Mouse (Mus musculus) heart, postnatal 36 days (tissue): Measurements from ENCODE around the gene Anp32e. TPM values are rescaled to one million over a fixed set of nuclear protein-coding genes. Genes with fewer than 3 reads are reported as not detected.

Source experiments
- DNase-seq, 2 experiments: peaks; one replicate each; pipeline ENCODE4 v3.0.0; 2021 to 2022
- intact Hi-C: fragments of 180-260 bp; cut with DNase I; formaldehyde crosslinking; loops from one replicate; pipeline ENCODE4 v1.15.1; 2025
- total RNA-seq, 2 experiments: library from RNA; stranded (reverse); gene quantifications; 2 replicates each; pipeline ENCODE4 v1.2.3; 2021

Anp32e gene
- total RNA-seq, 2 experiments from 2014 or later: 82.7 to 85.9 TPM

DNA sequence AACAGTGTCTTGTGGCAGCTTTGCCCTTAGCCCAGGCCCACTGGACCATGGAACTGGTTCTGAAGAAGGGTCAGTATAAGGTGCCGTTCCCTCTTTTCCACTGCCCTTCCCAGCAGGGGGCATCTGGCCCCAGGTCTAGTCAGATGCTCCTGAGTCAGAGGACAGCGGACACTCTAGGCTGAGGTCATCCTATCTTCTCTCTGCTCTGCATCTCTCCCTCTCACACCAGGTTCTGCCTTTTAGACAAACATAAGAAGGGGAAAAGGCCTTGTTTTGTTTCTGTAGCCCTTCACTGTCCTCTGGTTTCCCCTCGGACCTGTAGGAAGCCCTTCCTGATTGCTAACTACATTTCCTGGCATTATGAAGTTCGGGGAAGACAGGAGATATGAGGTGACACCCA is 64.8 kb downstream of the Anp32e start:
- DNase-seq: peak; percentile 56 to 67
- intact Hi-C loops: loop anchor here (2.0 kb wide), 1 partner anchor 27 kb away; no protein-coding TSS in a partner anchor

DNA sequence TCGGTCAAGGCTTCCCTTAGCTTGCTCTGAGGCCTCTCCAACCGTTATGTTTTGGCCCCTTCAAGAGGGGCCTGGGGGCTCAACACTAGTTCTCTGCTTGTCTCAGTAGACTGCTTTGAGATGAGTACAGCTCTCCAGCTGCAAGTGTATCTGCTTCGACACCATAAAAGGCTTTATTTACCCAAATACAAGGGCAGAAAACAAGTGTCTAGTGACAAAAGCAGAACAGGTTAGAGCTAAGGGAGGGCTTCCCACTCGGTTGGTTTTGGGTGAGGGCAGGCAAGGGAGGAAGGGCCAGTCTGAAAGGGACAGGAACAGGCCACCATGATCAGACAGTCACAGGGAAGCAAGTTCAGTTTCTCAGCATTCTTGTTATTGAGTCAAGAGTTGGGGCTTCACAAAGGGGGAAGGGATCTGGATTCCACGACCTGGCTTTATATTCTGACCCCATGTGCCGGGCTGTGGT is 65.4 kb downstream of the Anp32e start:
- DNase-seq: peak; percentile 47 to 63
- intact Hi-C loops: no loop called here

DNA sequence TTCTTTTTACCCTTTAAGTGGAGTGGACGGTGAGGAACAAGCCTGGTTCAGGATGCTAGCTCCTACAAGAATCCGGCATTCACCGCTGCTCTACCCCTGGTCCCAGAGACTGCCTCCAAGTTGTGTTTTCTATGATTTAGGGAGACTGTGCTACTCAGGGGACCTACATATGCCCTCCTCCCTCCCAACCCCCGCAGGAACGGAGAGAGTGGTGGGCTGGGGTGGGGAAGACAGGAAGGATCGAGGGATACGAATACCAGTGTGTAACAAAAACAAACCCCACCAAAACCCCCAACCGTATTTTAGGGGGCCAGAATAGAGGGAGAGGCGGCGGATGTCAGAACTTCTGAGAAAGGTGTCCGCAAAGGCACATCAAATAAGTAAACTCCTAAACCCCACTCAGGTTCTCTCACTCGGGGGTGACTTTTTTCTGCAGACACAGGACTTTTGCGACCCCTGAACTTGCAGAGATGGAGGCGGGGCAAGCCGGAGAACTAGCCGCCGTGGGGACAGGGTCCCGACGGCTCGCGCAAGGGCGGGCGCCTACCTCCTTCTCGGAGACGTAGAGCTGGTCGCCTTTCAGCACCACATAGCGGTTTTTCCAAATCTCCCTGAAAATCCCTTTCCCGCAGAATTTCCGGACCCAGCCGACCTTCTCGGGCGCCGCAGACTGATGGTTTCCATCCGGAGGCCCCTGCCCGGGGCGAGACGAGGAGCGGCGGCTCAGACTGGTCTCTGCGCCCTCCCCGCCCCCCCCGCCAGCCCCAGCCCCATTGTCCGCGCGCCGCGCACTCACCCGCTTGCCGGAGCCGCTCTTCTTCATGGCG is 66.1 kb downstream of the Anp32e start:
- intact Hi-C loops: no loop called here
- peak; percentile 63 to 79 for DNase-seq

DNA sequence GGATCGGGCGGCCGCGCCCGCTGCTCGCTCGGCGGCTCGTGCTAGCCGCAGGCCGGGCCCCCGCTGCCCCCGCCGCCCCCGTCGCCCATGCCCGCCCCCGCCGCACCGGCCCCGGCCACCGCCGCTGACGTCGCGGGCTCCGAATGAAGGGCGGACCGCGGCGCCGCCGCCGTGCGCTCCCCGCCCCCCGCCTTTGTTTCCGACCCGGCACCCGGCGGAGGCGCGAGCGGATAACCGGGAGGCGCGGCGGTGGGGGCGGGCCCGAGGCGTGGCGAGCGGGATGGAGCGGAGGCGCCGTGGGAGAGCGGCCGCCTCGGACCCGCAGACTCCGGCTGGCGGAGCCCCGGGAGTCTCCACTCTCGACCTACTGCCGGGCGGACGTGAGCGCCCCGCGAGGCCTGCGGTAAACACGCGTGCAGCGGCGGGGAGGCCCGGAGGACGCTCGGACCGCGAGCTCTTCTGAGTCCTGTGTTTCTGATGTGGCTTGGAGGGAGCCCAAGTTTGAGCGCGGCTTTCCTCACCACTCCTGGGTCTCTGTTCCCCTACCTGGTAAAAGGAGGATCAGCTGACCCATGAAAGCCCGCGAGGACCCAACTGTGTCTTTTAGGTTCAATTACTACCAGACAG is 66.9 kb downstream of the Anp32e start, which contains the start of gene Plekho1:
Gene Plekho1 (minus strand): TSS at position 200 of the 627 bp plus-strand sequence.
- DNase-seq: peak; percentile 81 to 82
- intact Hi-C loops: no loop called here

- intact Hi-C loops: no loop called here
- DNase-seq: no peak
Observed at GRCm38 (mm10) chr3:95996451-95997073, 67.5 kb downstream of the Anp32e start.

Other genes starting within 250 kb of the Anp32e start
- 10 to 100 TPM; 62.2 to 67.6 TPM for gene Adamtsl4, start 241.3 kb upstream of the Anp32e start, total RNA-seq
- gene Ecm1, start 189.7 kb upstream of the Anp32e start, total RNA-seq: 10 to 100 TPM; 59.4 to 60.0 TPM
- 10 to 100 TPM; 42.9 to 46.2 TPM for gene Tars2, start 169.0 kb upstream of the Anp32e start, total RNA-seq
- gene Rprd2, start 110.4 kb upstream of the Anp32e start, total RNA-seq: 10 to 100 TPM; 41.9 to 43.8 TPM
- gene Prpf3, start 73.4 kb upstream of the Anp32e start, total RNA-seq: 10 to 100 TPM; 17.6 to 21.3 TPM
- 100 to 1,000 TPM; 318 to 326 TPM for gene Mrps21, start 57.7 kb upstream of the Anp32e start, total RNA-seq
- gene Ciart, start 47.0 kb upstream of the Anp32e start, total RNA-seq: 10 to 100 TPM in 1 of 2 experiments, 1 to 10 TPM in 1; 4.5 to 20.1 TPM
- 10 to 100 TPM; 11.4 to 11.7 TPM for gene BC028528, start 37.2 kb upstream of the Anp32e start, total RNA-seq
- 100 to 1,000 TPM; 114 to 122 TPM for gene Aph1a, start 35.3 kb upstream of the Anp32e start, total RNA-seq
- 100 to 1,000 TPM; 152 to 202 TPM for gene Car14, start 24.6 kb upstream of the Anp32e start, total RNA-seq
- 10 to 100 TPM; 73.4 to 81.1 TPM for gene Plekho1, start 66.8 kb downstream of the Anp32e start, total RNA-seq
- gene Vps45, start 129.2 kb downstream of the Anp32e start, total RNA-seq: 10 to 100 TPM; 22.3 to 26.0 TPM
- 10 to 100 TPM; 56.7 to 67.6 TPM for gene Otud7b, start 175.3 kb downstream of the Anp32e start, total RNA-seq
- 1 to 10 TPM; 2.0 to 5.6 TPM for gene Mtmr11, start 232.8 kb downstream of the Anp32e start, total RNA-seq
- gene Sf3b4, start 243.1 kb downstream of the Anp32e start, total RNA-seq: 10 to 100 TPM; 15.1 to 17.3 TPM